Mouse (Mus musculus): Measurements from ENCODE around the gene Gm20481.
A peak's percentile ranks its signal among the peaks of the same experiment; 100 is the strongest.
"Not testable (repeated sequence)": the region's sequence is repeated elsewhere in the genome, so short reads cannot be mapped to it uniquely, and the experiment has no call there.

The Gm20481 gene

GRCm38 (mm10) chr17:34969822-34970221 is at the start of gene Gm20481:
Gene Gm20481, plus strand, starts transcription at chr17:34969912.
- DNase-seq: not testable (repeated sequence)

- no peak for DNase-seq
These were observed 46.8 kb upstream of the Gm20481 start for GRCm38 (mm10) chr17:34922939-34923338.

GRCm38 (mm10) chr17:34924258-34924657 is 45.5 kb upstream of the Gm20481 start:
- DNase-seq: no peak

- DNase-seq: no peak
These were observed 42.2 kb upstream of the Gm20481 start for GRCm38 (mm10) chr17:34927306-34928019.

GRCm38 (mm10) chr17:34928841-34929240 is 40.9 kb upstream of the Gm20481 start:
- DNase-seq: no peak

- peak; percentile 99 to 100 for DNase-seq
These were observed 38.5 kb upstream of the Gm20481 start, which contains the start of gene Neu1 for GRCm38 (mm10) chr17:34931061-34931734. Gene Neu1, plus strand, starts transcription at chr17:34931253.

- DNase-seq: peak; percentile 58 to 65
These were observed 38.0 kb upstream of the Gm20481 start for GRCm38 (mm10) chr17:34931735-34932098.

GRCm38 (mm10) chr17:34932287-34932686 is 37.4 kb upstream of the Gm20481 start:
- DNase-seq: no peak

GRCm38 (mm10) chr17:34934031-34934430 is 35.7 kb upstream of the Gm20481 start:
- DNase-seq: no peak

- no peak for DNase-seq
These were observed 34.9 kb upstream of the Gm20481 start for GRCm38 (mm10) chr17:34934830-34935229.

- no peak for DNase-seq
These were observed 31.7 kb upstream of the Gm20481 start for GRCm38 (mm10) chr17:34937960-34938505.

- no peak for DNase-seq
These were observed 28.2 kb upstream of the Gm20481 start for GRCm38 (mm10) chr17:34941344-34942041.

- no peak for DNase-seq
These were observed 26.4 kb upstream of the Gm20481 start for GRCm38 (mm10) chr17:34943128-34943815.

- no peak for DNase-seq
These were observed 25.4 kb upstream of the Gm20481 start for GRCm38 (mm10) chr17:34944362-34944761.

GRCm38 (mm10) chr17:34946486-34947140 is 23.1 kb upstream of the Gm20481 start:
- no peak for DNase-seq

GRCm38 (mm10) chr17:34947606-34948005 is 22.1 kb upstream of the Gm20481 start:
- no peak for DNase-seq

GRCm38 (mm10) chr17:34948721-34949552 is 20.8 kb upstream of the Gm20481 start:
- DNase-seq: not testable (repeated sequence)

- DNase-seq: no peak
These were observed 20.2 kb upstream of the Gm20481 start for GRCm38 (mm10) chr17:34949553-34949969.

GRCm38 (mm10) chr17:34950514-34951455 is 18.9 kb upstream of the Gm20481 start:
- DNase-seq: no peak
